Mouse (Mus musculus) midbrain, embryonic 16.5 days (tissue): ENCODE results near the gene Tapt1. TPM values are rescaled to one million over a fixed set of nuclear protein-coding genes. Genes with fewer than 3 reads are reported as not detected.
A peak's percentile ranks its signal among the peaks of the same experiment; 100 is the strongest.

Experiments
- ATAC-seq: fragments of 200-750 bp; cut with Nextera tagmentation; 2 replicates; pipeline ENCODE4 v1.8.0; 2017; ENCODE audit warnings: moderate TSS enrichment
- H3K27ac ChIP-seq: fragments of 300-500 bp; sonication (generic); 2 replicates; pipeline ENCODE4 v1.5.1; 2014; ENCODE audit warnings: mild to moderate bottlenecking, low read length, mixed read lengths
- H3K27me3 ChIP-seq: fragments of 300-500 bp; sonication (generic); 2 replicates; pipeline ENCODE4 v1.6.1; 2014; ENCODE audit warnings: low read depth, low read length, mixed read lengths; ENCODE audit not compliant: control insufficient read depth, insufficient read depth
- H3K36me3 ChIP-seq: fragments of 300-500 bp; sonication (generic); 2 replicates; pipeline ENCODE4 v1.6.1; 2014; ENCODE audit warnings: mild to moderate bottlenecking, low read length, moderate library complexity, mixed read lengths; ENCODE audit not compliant: control insufficient read depth, insufficient read depth
- H3K4me1 ChIP-seq: fragments of 300-500 bp; sonication (generic); 2 replicates; pipeline ENCODE4 v1.6.1; 2014; ENCODE audit warnings: mild to moderate bottlenecking, low read length, mixed read lengths; ENCODE audit not compliant: control insufficient read depth, insufficient read depth
- H3K4me2 ChIP-seq: fragments of 300-500 bp; sonication (generic); 2 replicates; pipeline ENCODE4 v1.6.1; 2014; ENCODE audit warnings: mild to moderate bottlenecking, low read length, mixed read lengths
- H3K4me3 ChIP-seq: fragments of 300-500 bp; sonication (generic); 2 replicates; pipeline ENCODE4 v1.5.1; 2014; ENCODE audit warnings: low read depth, mild to moderate bottlenecking, low read length, moderate library complexity, mixed read lengths
- H3K9ac ChIP-seq: fragments of 300-500 bp; sonication (generic); 2 replicates; pipeline ENCODE4 v1.6.1; 2014; ENCODE audit warnings: low read depth, low read length, mixed read lengths
- H3K9me3 ChIP-seq: fragments of 300-500 bp; sonication (generic); replicated peaks from 2 replicates; pipeline ENCODE4 v1.6.1; 2014; ENCODE audit warnings: mild to moderate bottlenecking, low read length, mixed read lengths; ENCODE audit not compliant: control insufficient read depth, poor library complexity, severe bottlenecking
- WGBS: fragments of 180-500 bp; shearing (Covaris S2); extraction: QIAGEN DNeasy Blood & Tissue Kit; methylation state at CpG from one replicate; pipeline ENCODE4 v1.1.7; 2014; 5-methylcytosine and 5-hydroxymethylcytosine counted together
- polyA plus RNA-seq: library from polyadenylated mRNA; unstranded; fragments of >200 nt; fragmentation: Nextera tagmentation; extraction: Ambion mirVana; gene quantifications from 2 replicates; pipeline ENCODE4 v1.2.1, GENCODE M21; 2015

Gene Tapt1
- polyA plus RNA-seq, 1 experiment from 2014 or later, result 30.8 TPM

DNA sequence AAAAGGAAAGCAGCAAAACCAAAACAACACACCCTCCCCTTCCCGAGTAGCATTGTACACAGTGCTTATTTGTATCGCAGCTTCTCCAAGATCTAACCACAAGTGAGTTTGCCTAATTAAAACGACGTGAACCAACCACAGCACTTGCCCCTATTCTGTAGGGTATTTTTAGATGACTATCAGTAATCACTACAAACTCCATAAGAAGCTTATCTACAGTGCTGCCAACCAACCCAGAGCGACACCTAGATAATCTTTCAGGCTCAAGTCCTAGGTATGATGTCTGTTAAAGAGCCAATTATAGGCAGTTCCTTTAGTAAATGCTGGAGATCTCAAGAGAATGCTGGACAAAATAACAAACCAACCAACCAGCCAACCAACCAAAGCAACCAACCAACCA is 28.6 kb downstream of the Tapt1 start:
- no peak overlapping the region for H3K9ac ChIP-seq
- H3K4me3 ChIP-seq, result no peak overlapping the region
- peaks cover 10% of the 10 kb centered on the region for H3K36me3 ChIP-seq
- H3K4me1 ChIP-seq, result no peaks in the 10 kb centered on the region
- no peak for ATAC-seq
- no peaks in the 10 kb centered on the region for H3K9me3 ChIP-seq
- WGBS, result 89% methylated on average over 5 of the region's 5 CpGs
- no peak overlapping the region for H3K27ac ChIP-seq
- no peak overlapping the region for H3K4me2 ChIP-seq
- no peaks in the 10 kb centered on the region for H3K27me3 ChIP-seq

DNA sequence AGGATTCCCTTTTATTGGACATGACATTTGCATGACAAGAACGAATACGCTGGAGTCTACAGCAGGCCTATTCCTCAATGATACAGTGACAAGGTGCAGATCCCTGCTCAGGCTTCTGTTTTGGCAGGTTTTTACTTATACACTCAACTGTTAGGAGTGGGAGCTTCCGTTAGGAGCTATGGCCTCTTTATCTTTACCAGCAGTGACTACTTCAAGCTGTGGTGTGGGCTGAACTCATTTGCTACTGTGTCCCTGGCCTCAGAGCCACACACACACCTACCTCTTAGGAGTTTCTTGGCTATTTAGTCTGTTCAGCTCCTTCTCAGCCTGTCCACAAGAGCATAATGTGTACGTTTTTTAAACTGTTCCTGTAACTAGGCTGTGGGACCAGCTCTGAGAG is 30.3 kb downstream of the Tapt1 start:
- H3K27me3 ChIP-seq, result no peaks in the 10 kb centered on the region
- H3K9me3 ChIP-seq, result no peaks in the 10 kb centered on the region
- H3K4me2 ChIP-seq, result no peak overlapping the region
- H3K9ac ChIP-seq, result no peak overlapping the region
- H3K4me3 ChIP-seq, result no peak overlapping the region
- no peak overlapping the region for H3K27ac ChIP-seq
- H3K36me3 ChIP-seq, result peaks cover 10% of the 10 kb centered on the region
- H3K4me1 ChIP-seq, result no peaks in the 10 kb centered on the region
- 97% methylated on average over 4 of the region's 4 CpGs for WGBS
- no peak for ATAC-seq

DNA sequence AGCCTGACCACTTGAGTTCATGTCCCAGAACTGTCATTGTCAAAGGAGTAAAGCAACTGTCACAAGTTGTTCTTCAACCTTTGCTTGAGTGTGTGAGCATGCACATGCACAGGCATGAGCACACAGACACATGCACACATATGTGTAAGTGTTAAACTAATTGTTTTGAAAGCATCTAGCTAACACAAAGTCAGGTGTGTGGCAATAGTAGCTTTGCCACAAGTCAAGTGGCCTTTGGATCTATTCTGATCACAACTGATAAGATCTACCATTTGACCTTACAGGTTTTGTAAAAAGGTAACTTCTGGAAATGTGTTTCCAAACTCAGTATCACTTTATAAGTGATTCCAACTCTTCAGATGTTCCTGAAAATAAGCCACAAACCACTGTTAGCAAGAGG is 39.1 kb downstream of the Tapt1 start:
- Histone ChIP-seq H3K9ac (no peak overlapping the region), H3K27me3 (no peaks in the 10 kb centered on the region), H3K4me3 (no peak overlapping the region), H3K4me1 (no peaks in the 10 kb centered on the region), H3K9me3 (no peaks in the 10 kb centered on the region), H3K4me2 (no peak overlapping the region), H3K27ac (no peak overlapping the region), H3K36me3 (peaks cover 21% of the 10 kb centered on the region)
- no peak for ATAC-seq

DNA sequence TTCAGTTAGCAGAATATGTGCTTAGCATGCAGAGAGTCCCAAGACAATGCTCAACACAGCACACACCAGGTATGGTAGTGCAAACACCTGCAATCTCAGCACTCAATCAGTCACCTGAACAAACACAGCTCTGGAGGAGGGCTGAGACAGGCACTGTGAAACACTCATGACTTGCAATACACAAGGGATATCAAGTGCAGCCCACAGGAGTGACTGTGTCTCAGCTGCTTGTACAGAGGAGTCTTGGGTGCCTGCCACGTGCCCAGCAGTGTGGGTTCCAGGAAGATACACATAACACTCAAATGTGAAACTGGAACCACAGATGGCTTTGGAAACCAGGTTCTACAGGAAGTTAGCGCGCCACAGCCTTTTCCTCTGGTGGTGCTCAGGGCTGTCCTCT is 44.8 kb downstream of the Tapt1 start:
- peaks cover 19% of the 10 kb centered on the region for H3K36me3 ChIP-seq
- H3K9me3 ChIP-seq, result no peaks in the 10 kb centered on the region
- no peak overlapping the region for H3K4me2 ChIP-seq
- H3K27ac ChIP-seq, result no peak overlapping the region
- ATAC-seq, result no peak
- H3K4me3 ChIP-seq, result no peak overlapping the region
- 98% methylated on average over 3 of the region's 3 CpGs for WGBS
- H3K9ac ChIP-seq, result no peak overlapping the region
- H3K27me3 ChIP-seq, result no peaks in the 10 kb centered on the region
- H3K4me1 ChIP-seq, result no peaks in the 10 kb centered on the region

DNA sequence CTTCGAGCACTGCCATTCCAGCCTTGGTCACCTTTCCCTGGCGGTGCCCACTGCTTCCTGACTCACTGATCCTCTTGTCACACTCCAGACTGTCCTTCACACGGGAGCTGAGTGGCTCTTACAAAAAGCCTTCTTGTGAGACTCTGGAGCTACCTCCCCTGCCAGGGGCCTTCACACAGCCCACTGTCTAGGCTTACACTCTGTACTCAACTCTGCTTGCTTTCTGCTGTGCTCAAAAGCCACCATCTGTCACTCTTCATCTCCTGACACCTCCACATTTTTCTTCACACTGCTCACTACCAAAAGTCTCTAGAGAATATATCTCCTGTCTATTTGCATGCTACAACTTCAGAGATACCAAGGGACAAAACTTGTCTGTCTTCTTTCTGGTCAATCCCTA is 46.0 kb downstream of the Tapt1 start:
- peaks cover 29% of the 10 kb centered on the region for H3K36me3 ChIP-seq
- no peaks in the 10 kb centered on the region for H3K27me3 ChIP-seq
- no peaks in the 10 kb centered on the region for H3K9me3 ChIP-seq
- H3K9ac ChIP-seq, result no peak overlapping the region
- H3K4me3 ChIP-seq, result no peak overlapping the region
- no peak overlapping the region for H3K4me2 ChIP-seq
- H3K27ac ChIP-seq, result no peak overlapping the region
- 81% methylated on average over 3 of the region's 3 CpGs for WGBS
- ATAC-seq, result no peak
- H3K4me1 ChIP-seq, result no peaks in the 10 kb centered on the region

DNA sequence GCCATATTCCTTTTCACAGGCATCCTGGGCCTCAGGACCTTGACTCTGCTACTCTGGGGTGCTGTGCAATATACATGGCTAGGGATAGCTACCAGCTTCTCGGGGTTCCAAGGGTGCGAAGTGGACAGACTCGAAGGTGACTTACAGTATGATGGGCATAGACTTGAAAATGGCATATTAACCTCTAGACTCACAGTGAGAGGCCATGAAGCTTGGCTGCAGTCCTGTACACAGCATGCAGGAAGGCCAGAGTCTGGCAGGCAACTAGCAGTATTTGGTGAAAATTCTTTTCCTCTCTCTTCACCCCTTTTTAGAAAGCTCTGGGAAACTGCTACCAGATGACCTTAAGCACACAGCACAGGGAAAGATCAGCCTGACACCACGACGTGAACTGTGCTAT is 52.4 kb downstream of the Tapt1 start:
- no peak overlapping the region for H3K9ac ChIP-seq
- no peak overlapping the region for H3K4me3 ChIP-seq
- no peaks in the 10 kb centered on the region for H3K4me1 ChIP-seq
- H3K9me3 ChIP-seq, result no peaks in the 10 kb centered on the region
- H3K27ac ChIP-seq, result no peak overlapping the region
- no peak overlapping the region for H3K4me2 ChIP-seq
- H3K36me3 ChIP-seq, result peaks cover 23% of the 10 kb centered on the region
- ATAC-seq, result no peak
- no peaks in the 10 kb centered on the region for H3K27me3 ChIP-seq
- WGBS, result 91% methylated on average over 5 of the region's 5 CpGs

DNA sequence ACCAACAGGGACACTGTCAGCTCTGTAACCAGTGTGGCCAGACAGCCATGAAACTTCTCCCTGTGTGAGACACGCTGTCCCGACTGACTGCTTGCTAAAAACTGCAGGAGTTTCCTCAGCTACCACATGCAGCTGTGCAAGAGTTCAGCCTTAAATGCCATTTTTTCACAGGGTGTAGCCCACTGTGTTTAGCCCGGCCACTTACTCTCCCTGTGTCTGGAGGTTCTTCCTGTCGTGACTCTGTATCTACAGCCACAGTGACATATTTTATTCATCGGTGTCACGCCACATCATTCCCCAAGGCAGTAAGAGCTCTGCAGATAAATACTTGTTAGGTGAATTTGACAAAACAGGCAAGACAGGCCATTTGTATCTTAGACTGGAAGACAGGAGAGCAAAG is 59.6 kb downstream of the Tapt1 start:
- Histone ChIP-seq H3K4me3 (no peak overlapping the region), H3K4me2 (no peak overlapping the region), H3K4me1 (no peaks in the 10 kb centered on the region), H3K9ac (no peak overlapping the region), H3K36me3 (no peaks in the 10 kb centered on the region), H3K27me3 (no peaks in the 10 kb centered on the region), H3K9me3 (no peaks in the 10 kb centered on the region), H3K27ac (no peak overlapping the region)
- 76% methylated on average over 6 of the region's 6 CpGs for WGBS
- no peak for ATAC-seq

DNA sequence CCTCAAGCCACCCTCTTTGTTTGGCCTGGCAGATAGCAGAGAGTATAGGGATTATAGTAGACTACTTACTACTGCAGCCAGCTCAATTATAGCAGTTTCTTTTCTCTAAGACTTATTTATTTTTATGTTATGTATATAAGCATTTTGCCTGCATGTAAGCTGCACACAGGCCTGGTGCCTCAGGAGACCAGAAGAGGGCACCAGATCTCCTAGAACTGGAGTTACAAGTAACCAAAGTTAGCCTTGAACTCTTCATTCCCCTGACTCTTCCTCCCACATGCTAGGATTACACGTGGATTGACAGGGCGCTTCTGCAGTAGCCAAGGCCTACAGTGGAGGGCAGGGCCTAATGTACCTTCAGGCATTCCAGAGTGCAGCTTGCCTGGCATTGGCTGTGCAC is 60.6 kb downstream of the Tapt1 start:
- Histone ChIP-seq H3K36me3 (no peaks in the 10 kb centered on the region), H3K9ac (no peak overlapping the region), H3K27me3 (no peaks in the 10 kb centered on the region), H3K9me3 (no peaks in the 10 kb centered on the region), H3K4me2 (no peak overlapping the region), H3K27ac (no peak overlapping the region), H3K4me1 (no peaks in the 10 kb centered on the region), H3K4me3 (no peak overlapping the region)
- WGBS, result 40% methylated on average over 2 of the region's 2 CpGs
- 0 out of 2 replicates have a peak, but pooled peaks have one; percentile 32 for ATAC-seq

DNA sequence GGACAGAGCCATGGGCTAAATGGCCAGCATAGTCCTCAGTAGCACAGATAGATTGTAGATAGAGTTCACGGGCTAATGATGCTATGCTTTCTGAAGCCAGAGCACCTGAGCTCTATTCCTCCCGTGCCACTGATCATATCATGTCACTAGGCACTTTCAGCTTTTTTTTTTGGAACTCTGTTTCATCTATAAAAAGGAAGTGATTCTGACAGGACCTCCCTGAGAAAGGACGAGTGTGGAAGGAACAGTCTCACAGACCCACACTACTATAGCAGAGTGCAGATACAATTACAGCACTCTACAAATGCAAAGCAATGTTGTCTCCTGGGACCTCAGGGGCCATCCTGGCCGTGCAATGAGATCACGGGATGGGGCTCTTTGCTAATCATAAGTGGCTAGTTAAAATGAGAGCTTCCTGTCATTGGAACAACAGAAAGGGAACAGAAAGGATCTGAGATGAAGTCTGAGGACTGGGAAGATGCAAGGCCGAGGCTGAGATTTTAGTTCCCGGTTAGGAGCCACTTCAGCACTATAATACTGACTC is 62.1 kb downstream of the Tapt1 start:
- ATAC-seq, result no peak
- Histone ChIP-seq H3K27ac (no peak overlapping the region), H3K27me3 (no peaks in the 10 kb centered on the region), H3K9me3 (no peaks in the 10 kb centered on the region), H3K4me3 (no peak overlapping the region), H3K9ac (no peak overlapping the region), H3K4me2 (no peak overlapping the region), H3K4me1 (no peaks in the 10 kb centered on the region), H3K36me3 (no peaks in the 10 kb centered on the region)
- 43% methylated on average over 7 of the region's 7 CpGs for WGBS

DNA sequence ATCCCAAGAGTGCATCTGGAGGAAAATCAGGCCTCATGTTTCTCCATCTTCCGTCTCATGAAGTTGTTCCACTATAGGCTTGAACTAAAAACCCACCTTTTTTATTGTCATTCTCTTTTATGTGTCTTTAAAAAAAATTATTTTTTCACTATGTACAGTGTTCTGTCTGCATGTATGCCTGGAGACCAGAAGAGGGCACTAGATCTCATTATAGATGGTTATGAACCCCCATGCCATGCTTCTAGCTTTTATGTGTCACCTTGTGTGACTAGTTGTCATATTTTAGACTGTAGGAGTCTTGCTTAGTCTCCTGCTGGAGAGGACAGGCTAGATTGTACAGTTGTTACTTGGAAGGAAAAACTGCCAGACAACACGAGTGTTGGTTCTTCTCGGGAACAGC is 63.1 kb downstream of the Tapt1 start:
- Histone ChIP-seq H3K4me2 (no peak overlapping the region), H3K36me3 (no peaks in the 10 kb centered on the region), H3K4me3 (no peak overlapping the region), H3K9me3 (no peaks in the 10 kb centered on the region), H3K27me3 (no peaks in the 10 kb centered on the region), H3K4me1 (no peaks in the 10 kb centered on the region), H3K9ac (no peak overlapping the region), H3K27ac (no peak overlapping the region)
- no peak for ATAC-seq
- WGBS, result over 99% methylated on average over 3 of the region's 3 CpGs
